8 mouse cellular contexts compared by ENCODE assay signal in genomic region chr19:10190796-10191195, GRCm38 (mm10). TPM values are rescaled to one million over a fixed set of nuclear protein-coding genes. Genes with fewer than 3 reads are reported as not detected.
DNase-seq lines count a peak whose midpoint lies in the region; ATAC-seq lines count a peak whose summit lies in the region.

No protein-coding gene starts in this region.

- H3K4me3 ChIP-seq in forebrain, embryonic 14.5 days (ENCODE audit: low read depth, low read length), result no peak overlapping the region
- no peak overlapping the region for H3K4me3 ChIP-seq in forebrain, embryonic 13.5 days

- H3K4me2 ChIP-seq in forebrain, embryonic 14.5 days (ENCODE audit: low read length), result no peak overlapping the region
- no peak overlapping the region for H3K4me2 ChIP-seq in forebrain, embryonic 13.5 days

- peaks cover 97% of the 10 kb centered on the region for H3K36me3 ChIP-seq in forebrain, embryonic 14.5 days (ENCODE audit: control insufficient read depth, insufficient read depth, low read length)
- peaks cover 99% of the 10 kb centered on the region for H3K36me3 ChIP-seq in forebrain, embryonic 13.5 days (ENCODE audit: poor library complexity, severe bottlenecking)

- no peaks in the 10 kb centered on the region for H3K27me3 ChIP-seq in forebrain, embryonic 14.5 days (replicated peaks; ENCODE audit: control insufficient read depth, insufficient read depth, low read length)
- no peaks in the 10 kb centered on the region for H3K27me3 ChIP-seq in forebrain, embryonic 13.5 days

- no peak overlapping the region for H3K27ac ChIP-seq in forebrain, embryonic 14.5 days (ENCODE audit: low read depth, low read length)
- H3K27ac ChIP-seq in forebrain, embryonic 13.5 days, result no peak overlapping the region

- peaks cover 5% of the 10 kb centered on the region; the same call in 1 of the 2 replicates for H3K4me1 ChIP-seq in forebrain, embryonic 14.5 days (ENCODE audit: control insufficient read depth, insufficient read depth, low read length)
- peaks cover 30% of the 10 kb centered on the region for H3K4me1 ChIP-seq in forebrain, embryonic 13.5 days

- 55% methylated on average over 2 of the region's 2 CpGs for WGBS in forebrain, embryonic 14.5 days
- WGBS in forebrain, embryonic 13.5 days, result 55% methylated on average over 2 of the region's 2 CpGs

- no peaks in the 10 kb centered on the region for H3K9me3 ChIP-seq in forebrain, embryonic 14.5 days (replicated peaks; ENCODE audit: control insufficient read depth, low read length)
- H3K9me3 ChIP-seq in forebrain, embryonic 13.5 days (replicated peaks), result no peaks in the 10 kb centered on the region

- intact Hi-C loops in heart, postnatal 10 days (cut with DNase I), result no loop called here
- intact Hi-C loops in left cerebral cortex, postnatal 10 days (cut with DNase I), result loop anchor here (5.0 kb wide), 1 partner anchor 113 kb away; no protein-coding TSS in a partner anchor

- no peak overlapping the region for H3K9ac ChIP-seq in forebrain, embryonic 14.5 days (ENCODE audit: low read length)
- no peak overlapping the region for H3K9ac ChIP-seq in forebrain, embryonic 13.5 days

- DNase-seq in forebrain, embryonic 14.5 days (ENCODE audit: low spot score), result peak; percentile 75
- peak; percentile 42 for DNase-seq in T-cell, adult 2 months (ENCODE audit: low spot score)
- DNase-seq in embryo, embryonic 11 days, result peak; percentile 73
- peak; percentile 82 to 87 for DNase-seq in heart, postnatal 10 days
- DNase-seq in left cerebral cortex, postnatal 10 days (ENCODE audit: extremely low spot score in 1 of 2, low spot score in 2 of 2), result peak; percentile 81 to 82
- DNase-seq in mesoderm, embryonic 11.5 days (ENCODE audit: low read depth, low spot score), result peak; percentile 75
- DNase-seq in thymus, postnatal 0 days (ENCODE audit: low spot score), result peak; percentile 67

- ATAC-seq in forebrain, embryonic 14.5 days, result peak; percentile 15; the same call in 1 of the 2 replicates
- no peak; the same call in 1 of the 2 replicates for ATAC-seq in forebrain, embryonic 13.5 days

RNA-seq across cellular contexts. Expression of gene Fads1, which starts 8.1 kb away (rescaled TPM):
- 104 and 125 TPM in 2 replicates for polyA plus RNA-seq in forebrain, embryonic 14.5 days (2014; fragmentation: Nextera tagmentation; extraction: Ambion mirVana)
- polyA plus RNA-seq in forebrain, embryonic 13.5 days (2015; fragmentation: Nextera tagmentation; extraction: Ambion mirVana), result 148 and 172 TPM in 2 replicates
- total RNA-seq in heart, postnatal 10 days (2021), result 10 to 100 TPM; 34.7 to 35.7 TPM
- total RNA-seq in left cerebral cortex, postnatal 10 days (2021), result 100 to 1,000 TPM; 157 to 167 TPM
- 29.0 and 29.2 TPM in 2 replicates for polyA plus RNA-seq in thymus, postnatal 0 days (2015; fragmentation: Nextera tagmentation; extraction: Ambion mirVana)

RNA-seq across cellular contexts. Expression of gene Tmem258, which starts 13.0 kb away (rescaled TPM):
- 380 and 505 TPM in 2 replicates for polyA plus RNA-seq in forebrain, embryonic 14.5 days (2014; fragmentation: Nextera tagmentation; extraction: Ambion mirVana)
- polyA plus RNA-seq in forebrain, embryonic 13.5 days (2015; fragmentation: Nextera tagmentation; extraction: Ambion mirVana), result 408 and 447 TPM in 2 replicates
- 100 to 1,000 TPM; 145 TPM for total RNA-seq in heart, postnatal 10 days (2021)
- 10 to 100 TPM; 90.5 TPM for total RNA-seq in left cerebral cortex, postnatal 10 days (2021)
- 563 and 614 TPM in 2 replicates for polyA plus RNA-seq in thymus, postnatal 0 days (2015; fragmentation: Nextera tagmentation; extraction: Ambion mirVana)

RNA-seq across cellular contexts. Expression of gene Fen1, which starts 13.2 kb away (rescaled TPM):
- 53.4 and 63.9 TPM in 2 replicates for polyA plus RNA-seq in forebrain, embryonic 14.5 days (2014; fragmentation: Nextera tagmentation; extraction: Ambion mirVana)
- polyA plus RNA-seq in forebrain, embryonic 13.5 days (2015; fragmentation: Nextera tagmentation; extraction: Ambion mirVana), result 98.8 and 104 TPM in 2 replicates
- 10 to 100 TPM; 12.3 to 14.4 TPM for total RNA-seq in heart, postnatal 10 days (2021)
- total RNA-seq in left cerebral cortex, postnatal 10 days (2021), result 10 to 100 TPM in 1 of 2 experiments, 1 to 10 TPM in 1; 10.0 to 10.8 TPM
- polyA plus RNA-seq in thymus, postnatal 0 days (2015; fragmentation: Nextera tagmentation; extraction: Ambion mirVana), result 127 and 136 TPM in 2 replicates

RNA-seq across cellular contexts. Expression of gene Myrf, which starts 49.8 kb away (rescaled TPM):
- polyA plus RNA-seq in forebrain, embryonic 14.5 days (2014; fragmentation: Nextera tagmentation; extraction: Ambion mirVana), result 0.20 and 0.40 TPM in 2 replicates
- polyA plus RNA-seq in forebrain, embryonic 13.5 days (2015; fragmentation: Nextera tagmentation; extraction: Ambion mirVana), result 0.22 and 0.31 TPM in 2 replicates
- 1 to 10 TPM; 5.7 to 9.1 TPM for total RNA-seq in heart, postnatal 10 days (2021)
- total RNA-seq in left cerebral cortex, postnatal 10 days (2021), result 1 to 10 TPM; 5.9 to 6.6 TPM
- polyA plus RNA-seq in thymus, postnatal 0 days (2015; fragmentation: Nextera tagmentation; extraction: Ambion mirVana), result 0.03 and 0.12 TPM in 2 replicates
